Mouse (Mus musculus) brain, embryonic 14.5 days (tissue): ENCODE data around the gene Arl16.

Experiments used
- CTCF ChIP-seq: fragments of 200-500 bp; IDR thresholded peaks from 2 replicates; pipeline ENCODE4 v1.5.1; 2012; ENCODE audit warnings: inconsistent platforms, mild to moderate bottlenecking, moderate library complexity, borderline replicate concordance; ENCODE audit not compliant: insufficient read depth, insufficient read length; ENCODE audit errors: extremely low read depth
- POLR2A ChIP-seq: fragments of 200-500 bp; IDR thresholded peaks from 2 replicates; pipeline ENCODE4 v1.6.1; 2012; ENCODE audit warnings: mild to moderate bottlenecking, inconsistent platforms, borderline replicate concordance; ENCODE audit not compliant: poor library complexity, insufficient read depth, insufficient read length, severe bottlenecking; ENCODE audit errors: extremely low read depth

- no peak for TF ChIP-seq CTCF
- TF ChIP-seq POLR2A, result no peak
Measured at GRCm38 (mm10) chr11:120499894-120500293, 32.5 kb upstream of the Arl16 start.
